Mouse (Mus musculus) yolk sac, embryonic 10.5 days (tissue): Measurements from ENCODE around the gene Igsf3.

Experiments
- DNase-seq: peaks from one replicate; pipeline ENCODE4 v3.0.0-alpha.2; 2017; ENCODE audit warnings: low spot score

The Igsf3 gene

GRCm38 (mm10) chr3:101447239-101447638 lies 70.4 kb downstream of the Igsf3 start:
- no peak for DNase-seq

GRCm38 (mm10) chr3:101448765-101449164 lies 71.9 kb downstream of the Igsf3 start:
- no peak for DNase-seq

DNA sequence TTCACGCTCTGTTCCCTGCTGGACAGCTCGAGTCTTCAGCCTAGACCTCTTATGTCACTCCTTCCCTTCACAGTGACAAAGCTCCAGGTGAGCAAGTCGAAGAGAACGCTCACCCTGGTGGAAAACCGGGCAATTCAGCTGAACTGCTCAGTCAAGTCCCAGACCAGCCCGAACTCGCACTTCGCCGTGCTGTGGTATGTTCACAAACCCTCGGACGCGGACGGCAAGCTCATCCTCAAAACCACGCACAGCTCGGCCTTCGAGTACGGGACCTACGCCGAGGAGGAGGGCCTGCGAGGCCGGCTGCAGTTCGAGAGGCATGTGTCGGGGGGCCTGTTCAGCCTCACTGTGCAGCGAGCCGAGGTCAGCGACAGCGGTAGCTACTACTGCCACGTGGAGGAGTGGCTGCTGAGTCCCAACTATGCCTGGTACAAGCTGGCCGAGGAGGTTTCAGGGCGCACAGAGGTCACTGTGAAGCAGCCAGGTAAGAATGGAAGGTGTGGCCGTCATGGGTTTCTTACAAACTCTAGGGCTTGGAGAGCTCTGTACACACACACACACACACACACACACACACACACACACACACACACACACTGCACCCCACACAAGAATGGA lies 74.0 kb downstream of the Igsf3 start:
- DNase-seq = no peak

DNA sequence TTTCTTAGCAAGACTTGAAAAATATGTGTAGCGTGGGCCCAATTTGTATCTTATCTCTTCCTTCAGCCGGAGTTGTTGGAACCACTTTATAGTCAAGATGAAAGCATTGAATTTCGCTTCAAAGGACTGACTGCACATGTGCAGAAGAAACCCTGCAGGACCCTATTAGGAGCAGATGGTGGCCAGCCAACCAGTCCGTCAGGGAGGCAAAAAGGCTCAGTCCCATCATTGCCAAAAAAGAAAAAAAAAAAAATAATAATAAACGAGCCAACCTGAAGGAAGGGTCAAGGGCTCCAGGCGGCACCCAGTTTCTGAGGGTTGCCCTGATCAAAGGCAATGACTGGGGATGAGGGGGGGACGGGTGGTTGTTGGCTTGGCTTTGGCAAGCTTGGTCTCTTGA lies 83.7 kb downstream of the Igsf3 start:
- DNase-seq = no peak

GRCm38 (mm10) chr3:101461046-101461445 lies 84.2 kb downstream of the Igsf3 start:
- no peak for DNase-seq

DNA sequence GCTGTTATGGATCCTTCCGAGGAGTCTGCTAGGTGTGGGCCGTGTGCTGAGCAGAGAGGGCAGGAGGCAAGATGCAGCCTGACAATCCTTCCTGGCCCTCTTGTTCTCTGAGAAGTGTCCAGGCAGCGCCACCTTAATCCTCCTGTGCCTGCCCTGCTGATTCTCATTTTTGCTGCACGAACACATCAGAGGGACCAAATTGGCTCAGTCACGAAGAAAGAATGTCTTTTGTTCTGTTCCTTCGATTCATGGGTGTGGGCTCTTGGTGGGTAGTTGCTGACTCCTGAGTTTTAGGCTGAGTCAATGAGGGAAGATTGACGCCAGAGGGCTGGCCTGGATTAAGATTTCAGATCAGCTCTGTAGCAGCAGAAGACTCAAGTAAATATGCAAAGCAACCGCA lies 84.9 kb downstream of the Igsf3 start:
- DNase-seq = no peak

- peak; percentile 44 for DNase-seq
Measured at GRCm38 (mm10) chr3:101462294-101462693, 85.4 kb downstream of the Igsf3 start.

GRCm38 (mm10) chr3:101463491-101463890 lies 86.6 kb downstream of the Igsf3 start:
- DNase-seq = no peak

GRCm38 (mm10) chr3:101469675-101470074 lies 92.8 kb downstream of the Igsf3 start:
- no peak for DNase-seq

DNA sequence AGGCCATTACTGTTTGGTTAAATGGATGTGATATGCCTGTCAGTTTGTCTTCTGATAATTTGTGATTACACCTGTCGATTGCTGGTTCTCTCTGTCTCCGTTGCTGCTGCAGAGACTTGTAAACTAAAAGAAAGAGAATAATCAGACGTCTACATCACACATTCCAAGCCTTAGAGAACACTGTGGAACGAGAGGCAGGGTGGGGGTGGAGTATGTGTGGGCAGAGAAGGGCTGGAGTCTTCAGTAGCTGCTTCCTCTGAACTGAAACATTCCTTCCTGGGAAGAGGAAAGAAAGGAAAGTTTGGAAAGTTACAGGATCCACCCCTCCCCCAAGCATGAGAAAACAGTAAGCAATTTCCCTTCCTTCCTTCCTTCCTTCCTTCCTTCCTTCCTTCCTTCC lies 95.0 kb downstream of the Igsf3 start:
- peak; percentile 10 for DNase-seq

GRCm38 (mm10) chr3:101481951-101482350 lies 105.1 kb downstream of the Igsf3 start:
- no peak for DNase-seq

GRCm38 (mm10) chr3:101483256-101483983 lies 106.5 kb downstream of the Igsf3 start:
- no peak for DNase-seq

DNA sequence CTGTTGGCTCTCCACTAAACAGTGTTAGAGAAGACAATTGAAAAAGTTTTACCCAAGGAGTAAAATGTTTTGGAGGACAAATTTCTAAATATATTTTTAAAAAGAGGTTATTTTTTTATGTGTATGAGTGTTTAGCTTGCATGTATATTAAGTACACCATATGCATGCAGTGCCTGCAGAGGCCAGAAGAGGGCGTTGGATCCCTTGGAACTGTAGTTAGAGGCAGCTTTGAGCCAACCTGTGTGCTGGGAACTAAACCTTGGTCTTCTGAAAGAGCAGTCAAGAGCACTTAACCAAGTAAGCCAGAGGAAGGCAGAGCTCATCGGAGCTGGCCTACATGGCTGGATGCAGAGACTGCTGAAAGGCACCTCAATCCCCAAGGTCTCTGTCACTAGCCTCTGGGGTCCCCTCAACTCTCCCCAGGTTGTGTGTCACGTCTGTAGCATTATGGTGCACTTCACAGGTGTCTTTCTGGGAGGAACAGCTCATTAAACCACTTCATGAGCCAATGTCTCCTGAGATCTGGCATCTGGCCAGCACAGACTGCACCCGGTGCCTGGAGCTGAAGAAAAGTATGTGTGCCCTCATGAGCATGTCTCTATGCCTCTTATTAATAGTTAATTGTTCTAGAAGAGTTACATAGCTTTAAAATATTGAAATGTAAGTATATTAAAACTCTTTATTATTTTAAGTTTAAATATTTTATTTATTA lies 109.3 kb downstream of the Igsf3 start:
- no peak for DNase-seq

GRCm38 (mm10) chr3:101487436-101487835 lies 110.6 kb downstream of the Igsf3 start:
- DNase-seq = no peak

DNA sequence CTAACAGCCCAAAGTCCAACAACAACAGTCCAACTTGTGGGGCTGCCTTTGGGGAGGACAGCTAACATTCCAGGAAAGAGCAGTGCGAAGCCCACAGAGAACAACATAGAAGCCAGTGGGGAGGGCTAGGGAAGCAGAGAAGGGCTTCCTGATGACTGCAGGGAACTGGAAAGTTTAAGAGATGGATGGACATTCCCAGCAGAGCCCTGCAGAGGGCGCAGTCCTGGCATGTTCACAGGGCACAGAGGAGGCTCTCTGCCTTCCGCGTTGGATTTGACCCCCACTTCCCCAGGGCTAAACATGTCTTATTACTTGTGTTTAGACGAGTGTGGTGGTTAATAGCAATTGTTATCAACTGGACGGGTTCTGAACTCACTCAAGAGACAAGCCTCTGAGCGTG lies 111.3 kb downstream of the Igsf3 start:
- no peak for DNase-seq

GRCm38 (mm10) chr3:101490515-101490914 lies 113.6 kb downstream of the Igsf3 start:
- DNase-seq = no peak

DNA sequence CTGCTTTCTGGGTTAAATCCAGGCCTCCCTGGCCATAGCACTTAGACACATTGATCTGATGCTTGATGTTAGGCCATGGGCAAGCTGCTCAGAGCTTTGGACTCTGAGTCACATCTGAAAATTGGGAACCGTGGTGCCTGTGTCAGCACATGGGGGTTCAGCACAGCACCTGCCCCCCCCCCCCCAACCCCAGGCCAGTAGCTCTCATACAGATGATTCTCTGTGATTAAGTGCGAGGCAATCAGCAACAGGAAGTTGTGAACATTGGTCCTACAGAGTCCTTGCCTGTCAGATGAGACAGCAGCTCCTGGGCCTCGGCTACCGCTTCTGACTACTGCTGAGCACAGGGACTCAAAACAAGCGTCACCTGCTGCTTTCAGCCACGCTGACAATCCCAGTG lies 116.0 kb downstream of the Igsf3 start:
- DNase-seq = no peak

GRCm38 (mm10) chr3:101493937-101494459 lies 117.1 kb downstream of the Igsf3 start:
- peak; percentile 81 for DNase-seq

DNA sequence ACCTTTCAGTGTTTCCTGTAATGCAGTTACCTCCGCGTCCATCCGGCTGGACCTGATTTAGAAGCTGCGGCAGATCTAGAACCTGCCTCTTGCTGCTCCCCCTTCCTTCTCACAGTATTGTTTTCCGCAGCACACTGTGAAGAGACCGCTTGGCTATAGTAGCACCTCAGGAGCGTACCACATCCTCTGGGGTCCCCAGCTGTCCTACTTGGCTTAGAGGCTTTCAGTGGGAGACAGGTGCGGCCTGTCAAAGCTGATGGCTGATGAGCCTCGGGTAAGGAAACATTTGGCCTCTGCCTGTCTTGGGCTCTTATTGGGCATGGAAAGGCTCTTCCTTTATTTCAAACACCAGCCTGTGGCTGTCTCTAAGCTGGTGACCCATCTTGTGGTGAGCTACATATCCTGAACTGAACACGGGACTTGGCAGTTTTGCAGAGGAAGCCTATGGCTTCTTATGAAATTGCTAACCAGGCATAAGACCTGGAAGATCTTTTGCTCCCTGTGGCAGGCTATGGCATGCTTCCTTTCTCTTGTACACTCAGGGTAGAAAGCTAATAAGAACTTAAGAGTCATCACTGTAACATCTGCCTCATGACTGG lies 120.6 kb downstream of the Igsf3 start:
- DNase-seq = no peak

GRCm38 (mm10) chr3:101499906-101500305 lies 123.0 kb downstream of the Igsf3 start:
- DNase-seq = no peak

DNA sequence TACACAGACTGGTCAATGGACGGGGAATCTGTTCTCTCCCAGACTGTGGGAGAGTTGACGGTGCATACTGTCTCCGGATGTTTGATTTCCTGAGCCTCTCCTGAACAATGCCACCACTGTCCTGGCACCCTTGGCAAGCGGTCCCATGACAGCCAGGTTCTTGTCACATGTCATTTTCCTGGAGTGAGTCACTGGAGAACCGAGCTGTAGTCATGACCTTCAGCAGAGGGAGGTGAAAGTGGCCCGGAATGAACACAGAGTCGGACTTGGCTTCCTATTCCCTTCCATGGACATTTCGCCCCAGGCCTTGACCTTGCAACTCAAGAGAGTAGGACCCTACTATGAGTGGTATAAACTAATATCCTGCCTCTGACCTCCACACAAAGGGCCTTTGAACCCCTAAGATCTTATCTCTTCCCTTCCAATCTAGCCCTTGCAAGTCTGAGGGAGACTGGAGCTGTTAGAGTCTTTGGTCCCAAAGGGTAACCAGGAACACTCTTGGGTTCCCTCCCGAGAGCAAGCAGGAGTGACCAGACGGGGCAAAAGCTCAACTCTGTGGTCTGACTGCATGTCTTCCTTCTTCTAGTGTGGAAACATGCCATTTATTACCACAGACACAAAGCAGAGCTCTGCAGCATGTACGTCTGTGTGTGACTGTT lies 123.6 kb downstream of the Igsf3 start:
- no peak for DNase-seq

DNA sequence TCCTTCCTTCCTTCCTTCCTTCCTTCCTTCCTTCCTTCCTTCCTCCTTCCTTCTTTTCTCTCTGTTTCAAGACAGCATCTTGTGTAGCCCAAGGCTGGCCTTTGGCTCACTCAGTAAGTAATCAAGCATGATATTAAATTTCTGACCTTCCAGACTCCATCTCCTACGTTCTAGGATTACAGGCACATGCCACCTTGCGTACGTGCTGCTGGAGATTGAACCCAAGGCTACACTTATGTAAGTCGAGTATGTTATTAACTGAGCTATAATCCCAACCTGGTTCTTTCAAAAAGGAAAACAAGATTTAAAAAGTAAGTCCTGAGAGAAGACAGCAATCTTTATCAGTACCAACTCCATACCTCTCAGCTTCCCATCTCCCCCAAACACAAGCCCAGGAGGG lies 124.7 kb downstream of the Igsf3 start:
- no peak for DNase-seq
